Mouse (Mus musculus): ENCODE results near the gene Gnat2.

Gnat2 gene

DNA sequence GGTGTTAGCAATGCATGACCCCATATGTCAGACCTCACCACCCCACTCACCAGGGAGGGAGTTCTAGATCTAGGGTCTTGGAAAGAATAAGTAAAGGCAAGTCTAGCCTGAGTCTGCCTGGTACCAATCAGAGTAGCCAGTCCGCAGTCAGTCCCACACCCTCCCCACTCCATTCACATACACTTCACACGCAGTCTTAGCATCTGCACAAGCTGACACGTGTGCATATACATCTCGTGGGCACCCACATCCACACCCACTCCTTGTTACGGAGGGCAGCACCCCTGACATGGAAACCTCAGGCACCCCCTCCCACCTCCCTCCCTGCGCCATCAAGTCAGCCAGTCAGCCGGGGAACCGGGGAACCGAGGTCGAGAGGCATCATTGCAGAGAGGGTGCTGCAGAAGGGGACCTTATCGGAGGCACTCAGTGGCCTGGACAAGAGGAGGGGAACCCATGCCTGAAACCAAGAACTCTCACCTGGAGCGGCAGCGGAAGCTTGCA lies 7.8 kb upstream of the Gnat2 start:
- no peak for DNase-seq (ENCODE audit: low read depth, low spot score)

DNA sequence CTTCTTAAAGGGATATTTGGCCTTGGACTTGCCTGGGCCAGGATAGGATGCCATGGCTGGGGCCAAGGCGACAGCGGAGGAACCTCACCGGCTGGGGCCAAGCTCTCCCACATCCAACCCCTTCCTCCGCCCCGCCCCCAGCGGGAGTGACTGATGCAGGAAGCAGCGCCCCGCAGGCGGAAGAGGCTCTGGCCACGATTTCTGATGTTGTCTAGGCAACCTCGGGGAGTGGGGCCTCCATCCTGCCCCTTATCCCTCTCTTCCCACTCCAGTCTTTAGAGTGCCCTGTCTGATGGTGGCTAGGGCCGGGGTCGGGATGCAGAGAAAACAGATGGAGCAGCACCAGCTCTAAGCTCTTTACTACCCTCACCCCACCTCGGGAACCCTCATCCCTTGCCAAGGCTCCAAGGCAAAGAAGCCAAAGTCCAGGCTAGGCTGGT lies 7.3 kb upstream of the Gnat2 start:
- peak; percentile 94 for DNase-seq (ENCODE audit: low read depth, low spot score)

DNA sequence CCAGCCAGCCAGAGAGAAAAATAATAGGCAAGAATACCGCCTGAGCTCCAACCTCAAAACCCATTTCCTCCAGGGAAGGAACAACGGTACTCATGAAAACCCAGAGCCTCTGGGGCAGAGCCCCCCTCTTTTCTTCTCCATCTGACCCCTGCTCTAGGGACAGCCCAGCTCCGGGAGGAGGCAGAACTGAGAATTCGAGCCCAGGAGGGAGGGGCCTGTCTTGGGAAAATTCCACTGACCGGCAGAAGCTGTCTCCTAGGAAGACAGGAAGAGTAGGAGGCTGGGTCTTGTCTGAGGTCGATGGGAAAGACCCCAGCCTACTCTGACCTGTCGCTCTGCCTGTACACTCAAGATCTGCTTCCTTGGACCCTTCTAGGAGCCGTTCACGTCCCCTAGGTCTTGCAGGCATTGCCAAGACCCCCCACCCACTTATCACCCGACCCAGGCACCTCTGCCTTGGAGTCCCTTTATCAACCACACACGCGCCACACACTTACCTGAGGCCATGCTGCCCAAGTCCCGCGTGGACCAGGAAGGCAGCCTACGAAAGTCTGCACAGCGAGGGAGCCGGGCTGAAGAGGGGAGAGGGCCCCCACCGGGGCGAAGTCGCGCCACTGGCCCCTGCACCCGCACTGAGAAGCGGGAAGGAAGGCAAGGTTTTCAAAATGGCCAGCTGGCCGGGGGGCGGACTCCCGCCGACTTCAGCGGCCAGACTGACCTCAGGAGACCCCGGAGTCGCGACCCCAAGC lies 6.7 kb upstream of the Gnat2 start:
- DNase-seq (ENCODE audit: low read depth, low spot score): peak; percentile 81

- peak; percentile 89 for DNase-seq (ENCODE audit: low read depth, low spot score)
Measured at GRCm38 (mm10) chr3:108086470-108086979, 6.1 kb upstream of the Gnat2 start, which contains the start of gene Ampd2. TSS of gene Ampd2 (minus strand) at chr3:108086651.

DNA sequence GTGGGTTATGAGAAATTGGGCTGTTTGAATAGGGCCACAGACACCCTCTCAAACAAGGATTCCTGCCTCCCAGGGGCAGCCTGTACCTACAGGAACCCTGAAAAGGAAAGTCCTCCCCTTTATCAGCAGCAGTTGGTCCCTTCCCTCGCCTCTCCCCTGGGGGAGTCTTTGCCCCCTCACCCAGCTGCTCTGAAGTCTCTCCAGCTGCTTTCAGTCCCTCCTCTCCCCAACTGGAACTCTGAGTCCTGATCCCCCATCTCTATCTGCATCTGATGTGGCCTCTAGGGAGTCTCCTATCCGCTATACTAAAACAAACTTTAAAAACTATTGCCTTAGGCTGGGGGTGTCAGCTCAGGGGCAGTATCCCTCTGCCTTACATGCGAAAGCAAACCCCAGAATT lies 5.3 kb upstream of the Gnat2 start:
- DNase-seq (ENCODE audit: low read depth, low spot score): no peak

DNA sequence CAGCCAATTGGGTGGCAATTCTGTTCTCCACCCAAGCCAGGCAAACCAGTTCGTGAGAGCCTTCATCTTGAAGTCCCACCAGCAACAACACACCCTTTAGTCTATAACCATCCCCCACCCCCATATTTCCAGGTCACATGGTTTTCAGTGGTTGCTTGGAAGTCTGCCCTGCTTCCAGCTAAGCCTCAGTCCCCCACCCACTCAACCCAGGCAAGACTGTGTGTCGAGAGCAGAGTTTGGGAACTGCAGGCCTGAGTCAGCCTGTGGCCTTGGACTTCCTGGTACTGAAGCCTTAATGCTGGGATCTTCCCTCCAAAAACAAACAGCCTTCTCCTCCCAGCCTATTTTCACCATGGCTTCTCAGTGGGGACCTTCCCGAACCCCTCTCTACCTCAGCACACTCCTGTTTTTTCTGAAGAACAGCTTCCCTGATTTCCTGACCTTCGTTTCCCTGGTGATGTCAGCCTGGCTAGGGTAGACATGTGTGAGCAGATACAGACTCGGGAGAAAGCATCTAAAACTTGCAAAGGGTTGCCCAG lies 3.7 kb upstream of the Gnat2 start:
- no peak for DNase-seq (ENCODE audit: low read depth, low spot score)

- peak; percentile 31 for DNase-seq (ENCODE audit: low read depth, low spot score)
Measured at GRCm38 (mm10) chr3:108089916-108090315, 2.7 kb upstream of the Gnat2 start.

GRCm38 (mm10) chr3:108090561-108090960 lies 2.0 kb upstream of the Gnat2 start:
- DNase-seq (ENCODE audit: low read depth, low spot score): no peak

DNA sequence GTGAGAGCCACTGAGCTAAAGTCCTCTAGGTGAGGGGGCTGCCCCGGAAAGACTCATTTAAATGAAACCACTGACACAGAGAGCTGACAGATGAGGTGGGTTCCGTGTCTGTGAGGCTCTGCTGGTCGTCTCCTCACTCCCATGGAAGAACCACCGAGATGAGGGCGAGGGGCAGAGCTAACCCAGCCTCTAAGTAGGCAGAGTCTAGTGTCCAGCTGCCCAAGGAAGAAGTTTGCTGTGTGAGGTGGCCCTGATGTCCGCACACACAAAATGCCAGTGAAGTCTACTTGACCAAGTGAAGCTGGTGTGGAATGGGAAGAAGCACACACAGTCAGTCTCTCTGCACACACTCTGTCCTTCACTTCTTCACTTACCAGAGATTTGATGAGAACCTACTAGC lies 559 bp upstream of the Gnat2 start:
- DNase-seq (ENCODE audit: low read depth, low spot score): no peak

GRCm38 (mm10) chr3:108093306-108093705 lies 717 bp downstream of the Gnat2 start:
- DNase-seq (ENCODE audit: low read depth, low spot score): no peak

DNA sequence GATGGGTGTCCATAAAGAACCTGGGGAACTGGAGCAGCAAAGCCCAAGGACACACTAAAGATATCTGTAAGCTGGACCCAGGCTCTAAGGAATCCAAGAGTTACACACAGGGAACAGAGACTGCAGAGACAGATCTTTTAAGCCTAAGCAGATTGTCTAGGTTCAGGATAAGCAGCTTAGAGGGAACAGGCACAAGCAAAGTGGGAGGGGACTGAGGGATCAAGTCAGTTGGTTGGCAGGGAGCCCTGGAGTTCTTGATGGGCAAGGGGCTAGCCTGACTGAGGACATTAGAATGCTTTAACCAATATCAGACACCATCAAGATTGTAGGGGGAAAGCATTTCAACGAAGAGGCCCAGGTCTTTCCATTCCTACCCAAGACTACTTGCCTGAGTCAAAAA lies 1.6 kb downstream of the Gnat2 start:
- DNase-seq (ENCODE audit: low read depth, low spot score): no peak

GRCm38 (mm10) chr3:108094976-108095760 lies 2.6 kb downstream of the Gnat2 start:
- no peak for DNase-seq (ENCODE audit: low read depth, low spot score)

DNA sequence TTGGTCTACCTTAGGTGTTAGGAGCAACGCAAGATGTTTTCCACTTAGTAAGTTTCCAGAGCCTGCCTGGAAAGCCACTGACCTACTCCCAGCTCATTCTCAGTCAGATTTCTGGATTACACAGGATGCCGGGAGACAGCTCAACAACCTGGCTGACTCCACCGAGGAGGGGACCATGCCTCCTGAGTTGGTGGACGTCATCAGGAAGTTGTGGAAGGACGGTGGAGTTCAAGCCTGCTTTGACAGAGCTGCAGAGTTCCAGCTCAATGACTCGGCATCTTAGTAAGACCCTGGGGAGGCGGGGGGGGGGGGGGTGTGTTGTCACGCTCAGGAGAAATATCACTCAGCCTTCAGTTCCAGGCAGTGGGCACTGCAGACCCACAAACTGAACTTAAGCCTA lies 3.6 kb downstream of the Gnat2 start:
- DNase-seq (ENCODE audit: low read depth, low spot score): no peak

DNA sequence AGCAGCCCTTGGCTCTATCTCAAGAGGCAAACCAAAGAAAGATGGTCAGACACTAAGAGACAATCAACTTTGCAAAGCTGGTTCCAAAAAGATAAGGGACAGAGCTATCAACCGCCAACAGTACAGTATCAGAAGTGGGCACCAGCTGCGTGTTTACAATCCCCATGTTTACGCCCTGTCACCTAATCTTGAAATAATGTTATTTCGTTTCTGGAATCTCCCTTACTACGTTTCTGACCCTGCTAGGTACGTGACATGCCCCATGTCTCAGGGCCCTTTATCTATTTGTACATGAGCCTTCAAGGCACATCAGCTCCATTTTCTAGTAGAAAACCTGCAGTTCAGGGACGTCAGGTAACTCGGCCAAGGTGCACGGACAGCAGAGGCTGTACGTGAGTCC lies 4.1 kb downstream of the Gnat2 start:
- DNase-seq (ENCODE audit: low read depth, low spot score): no peak

- no peak for DNase-seq (ENCODE audit: low read depth, low spot score)
Measured at GRCm38 (mm10) chr3:108097656-108098055, 5.1 kb downstream of the Gnat2 start.

GRCm38 (mm10) chr3:108098316-108098715 lies 5.7 kb downstream of the Gnat2 start:
- no peak for DNase-seq (ENCODE audit: low read depth, low spot score)

- no peak for DNase-seq (ENCODE audit: low read depth, low spot score)
Measured at GRCm38 (mm10) chr3:108101594-108101993, 9.0 kb downstream of the Gnat2 start.

DNA sequence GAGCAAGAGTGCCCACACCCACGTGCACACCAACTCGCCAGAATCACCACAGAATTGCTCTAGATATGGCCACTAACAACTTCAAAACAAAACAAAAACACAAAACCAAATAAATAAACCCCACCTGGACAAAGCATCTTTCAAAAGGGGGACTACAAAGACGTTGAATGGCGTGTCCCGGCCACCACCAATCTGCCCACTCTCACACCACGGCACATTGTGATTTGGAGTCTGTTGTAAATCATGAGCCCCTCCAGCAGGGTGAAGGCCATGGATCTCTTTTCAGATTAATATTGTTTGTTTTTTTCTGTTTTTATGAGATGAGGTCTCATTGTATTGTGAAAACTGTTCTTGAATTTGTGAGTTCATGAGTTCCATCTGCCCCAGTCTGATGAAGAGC lies 9.5 kb downstream of the Gnat2 start:
- no peak for DNase-seq (ENCODE audit: low read depth, low spot score)

GRCm38 (mm10) chr3:108105281-108105680 lies 12.7 kb downstream of the Gnat2 start:
- DNase-seq (ENCODE audit: low read depth, low spot score): no peak

GRCm38 (mm10) chr3:108111320-108111719 lies 18.7 kb downstream of the Gnat2 start:
- DNase-seq (ENCODE audit: low read depth, low spot score): no peak

DNA sequence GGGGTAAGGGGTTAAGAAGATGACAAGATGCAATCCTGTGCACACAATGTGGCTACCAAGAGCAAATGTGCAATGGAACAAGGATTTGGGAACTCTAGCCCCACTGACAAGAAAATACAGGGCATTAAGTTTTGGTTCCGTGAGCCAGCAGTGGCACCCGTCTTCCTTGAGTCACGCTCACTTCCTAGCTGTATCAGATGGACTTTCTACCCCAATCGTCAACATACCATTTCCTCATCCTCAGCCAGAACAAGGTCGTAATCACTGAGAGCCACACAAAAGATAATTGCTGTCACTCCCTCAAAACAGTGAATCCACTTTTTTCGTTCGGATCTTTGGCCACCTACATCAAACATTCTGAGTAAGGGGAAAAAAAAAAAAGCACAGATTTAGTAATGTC lies 19.7 kb downstream of the Gnat2 start:
- DNase-seq (ENCODE audit: low read depth, low spot score): no peak

DNA sequence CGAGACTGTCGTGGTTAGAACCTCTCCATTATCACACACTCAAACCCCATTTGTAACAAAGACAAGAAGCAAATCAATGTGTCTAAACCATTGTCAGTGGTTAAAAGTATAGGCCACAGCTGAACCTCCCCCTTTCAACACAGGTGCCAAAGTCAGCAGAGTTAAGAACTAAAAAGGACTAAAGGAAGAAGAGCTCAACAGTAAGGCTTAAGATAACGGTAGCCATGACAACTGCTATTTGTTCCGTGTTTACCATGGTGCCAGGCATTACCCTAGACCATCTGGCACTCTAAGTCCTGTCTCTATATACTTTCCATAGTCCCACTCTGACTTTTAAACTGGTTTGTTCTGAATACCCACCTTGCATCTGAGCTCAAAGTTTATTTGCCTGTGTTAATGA lies 20.1 kb downstream of the Gnat2 start:
- DNase-seq (ENCODE audit: low read depth, low spot score): no peak
